Mouse (Mus musculus) brain, adult 2 months (tissue): ENCODE results near the gene Atmin.

Experiments
- DNase-seq: peaks from one replicate; pipeline ENCODE4 v3.0.0; 2011; ENCODE audit warnings: low read depth, low spot score

Gene Atmin

DNA sequence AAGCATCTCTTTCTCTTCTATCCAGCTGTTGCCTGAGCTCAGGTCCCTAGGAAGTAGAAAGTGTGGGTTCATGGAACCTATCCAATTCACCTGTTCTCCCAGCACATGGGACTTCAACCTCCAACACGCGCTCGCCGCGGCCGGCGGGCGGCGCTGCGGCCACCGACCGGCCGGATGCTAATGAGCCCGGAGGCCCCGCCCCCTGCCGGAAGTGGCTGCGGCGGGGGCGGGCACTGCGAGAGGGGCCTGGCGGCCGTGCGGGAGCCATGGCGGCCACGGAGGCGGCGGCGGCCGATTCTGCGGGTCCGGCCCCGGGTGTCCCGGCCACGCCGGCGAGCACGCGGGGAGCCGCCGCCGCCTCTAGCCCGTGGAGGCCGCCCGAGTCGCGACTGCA is at the start of gene Atmin:
TSS of gene Atmin (plus strand) at position 233 of the 394 bp plus-strand sequence.
- DNase-seq, result peak; percentile 92

DNA sequence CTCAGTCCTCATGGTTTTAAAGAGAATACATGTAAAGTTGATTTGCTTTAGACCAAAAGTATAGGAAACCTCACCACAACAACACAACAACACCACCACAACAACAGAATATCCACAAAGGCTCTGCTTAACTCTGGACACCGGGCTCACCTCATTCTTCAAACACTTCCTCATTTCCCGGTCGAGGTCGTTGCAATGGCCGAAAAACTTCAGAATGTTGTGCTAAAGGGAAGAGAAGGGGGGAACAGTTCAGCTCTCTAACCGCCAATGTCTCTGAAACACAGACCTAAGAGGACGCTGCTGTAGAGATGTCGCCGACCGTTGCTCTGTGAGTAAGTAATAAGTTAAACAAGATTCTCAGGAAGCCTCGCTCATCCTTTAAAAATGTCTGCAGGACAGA is 49.3 kb upstream of the Atmin start:
- no peak for DNase-seq

DNA sequence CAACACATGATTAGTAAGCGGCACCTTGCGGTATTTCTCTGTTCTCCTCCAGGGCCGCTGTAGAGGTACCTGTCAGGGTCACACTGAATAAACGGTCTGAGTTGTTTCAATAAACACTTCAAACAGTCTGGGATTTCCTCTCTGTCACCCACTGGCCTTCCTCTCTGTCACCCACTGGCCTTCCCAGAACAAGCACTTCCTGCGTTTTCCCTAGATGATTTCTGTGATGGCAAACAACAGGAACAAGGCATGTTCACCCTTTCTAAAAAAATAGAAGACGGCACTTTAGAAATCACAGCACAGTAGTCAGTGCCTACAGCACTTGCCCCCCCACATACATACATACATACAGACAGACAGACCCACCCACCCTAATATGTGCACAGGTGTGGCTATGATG is 47.7 kb upstream of the Atmin start:
- no peak for DNase-seq

DNA sequence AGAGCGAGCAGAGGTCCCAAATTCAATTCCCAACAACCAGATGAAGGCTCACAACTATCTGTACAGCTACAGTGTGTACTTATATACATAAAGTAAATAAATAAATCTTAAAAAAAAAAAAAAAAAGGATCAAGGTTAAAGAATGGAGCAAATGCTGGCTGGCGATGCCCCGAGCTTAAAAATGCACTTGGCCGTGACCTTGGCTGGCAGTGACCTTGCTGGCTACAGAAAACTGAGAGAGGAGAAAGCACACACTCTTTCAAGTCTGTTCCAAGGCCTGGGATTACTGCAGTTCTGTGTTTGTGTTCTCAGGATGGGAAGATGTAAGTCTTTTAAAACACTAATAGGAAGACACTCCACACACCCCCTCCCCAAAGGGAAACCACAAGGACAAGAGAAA is 38.5 kb upstream of the Atmin start:
- no peak for DNase-seq

DNA sequence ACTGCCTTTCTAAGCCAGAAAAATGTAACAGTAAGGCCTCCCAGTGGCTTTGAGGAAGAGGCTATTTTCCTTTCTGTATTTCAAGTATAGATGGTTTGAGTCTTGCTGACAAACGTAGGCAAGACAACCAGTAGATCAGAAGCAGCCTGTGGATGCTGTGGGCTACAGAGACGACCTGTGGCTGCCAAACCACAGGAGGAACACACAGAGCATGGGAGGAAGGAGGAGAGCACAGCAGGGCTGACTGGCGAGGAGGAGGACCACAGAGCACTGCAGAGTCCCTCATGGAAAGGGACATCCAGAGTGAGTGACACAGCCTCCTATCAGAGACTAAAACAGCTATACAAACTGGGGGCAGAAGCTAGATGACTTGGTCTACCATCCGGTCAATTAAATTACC is 37.9 kb upstream of the Atmin start:
- DNase-seq, result no peak

DNA sequence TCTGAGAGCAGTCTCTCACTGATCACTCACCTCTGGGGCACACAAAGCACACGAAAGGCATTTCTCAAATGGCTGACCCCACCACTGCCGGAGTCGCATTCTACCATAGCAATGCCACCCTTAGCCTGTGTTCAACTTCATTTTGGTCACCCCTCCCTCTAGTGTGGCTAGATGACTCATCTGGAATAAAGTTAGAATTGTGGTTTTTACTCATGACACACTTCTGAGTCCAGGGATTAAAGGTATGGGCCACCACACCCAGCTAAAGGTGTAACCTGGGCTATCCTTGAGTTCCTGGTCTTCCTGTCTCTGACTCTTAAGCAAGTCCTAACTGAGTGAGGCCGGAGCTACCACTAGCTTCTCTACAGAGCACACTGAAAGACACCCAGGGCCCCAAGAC is 37.4 kb upstream of the Atmin start:
- no peak for DNase-seq

DNA sequence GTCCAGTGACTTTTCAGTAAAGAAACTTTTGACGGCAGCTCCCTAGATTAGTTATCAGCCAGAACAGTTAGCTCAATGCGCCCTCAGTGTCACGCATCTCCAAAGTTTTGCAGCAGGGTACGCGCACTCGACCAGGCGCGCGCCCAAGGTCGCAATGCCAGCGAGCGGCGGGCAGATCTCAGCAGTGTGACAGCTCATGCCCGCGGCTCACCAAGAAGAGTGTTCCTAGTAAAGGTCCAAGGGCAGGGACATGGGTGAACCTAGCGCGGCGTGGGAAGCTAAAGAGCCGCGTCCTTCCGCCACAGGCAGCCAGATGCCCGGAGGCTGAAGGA is 22.2 kb upstream of the Atmin start:
- no peak for DNase-seq

DNA sequence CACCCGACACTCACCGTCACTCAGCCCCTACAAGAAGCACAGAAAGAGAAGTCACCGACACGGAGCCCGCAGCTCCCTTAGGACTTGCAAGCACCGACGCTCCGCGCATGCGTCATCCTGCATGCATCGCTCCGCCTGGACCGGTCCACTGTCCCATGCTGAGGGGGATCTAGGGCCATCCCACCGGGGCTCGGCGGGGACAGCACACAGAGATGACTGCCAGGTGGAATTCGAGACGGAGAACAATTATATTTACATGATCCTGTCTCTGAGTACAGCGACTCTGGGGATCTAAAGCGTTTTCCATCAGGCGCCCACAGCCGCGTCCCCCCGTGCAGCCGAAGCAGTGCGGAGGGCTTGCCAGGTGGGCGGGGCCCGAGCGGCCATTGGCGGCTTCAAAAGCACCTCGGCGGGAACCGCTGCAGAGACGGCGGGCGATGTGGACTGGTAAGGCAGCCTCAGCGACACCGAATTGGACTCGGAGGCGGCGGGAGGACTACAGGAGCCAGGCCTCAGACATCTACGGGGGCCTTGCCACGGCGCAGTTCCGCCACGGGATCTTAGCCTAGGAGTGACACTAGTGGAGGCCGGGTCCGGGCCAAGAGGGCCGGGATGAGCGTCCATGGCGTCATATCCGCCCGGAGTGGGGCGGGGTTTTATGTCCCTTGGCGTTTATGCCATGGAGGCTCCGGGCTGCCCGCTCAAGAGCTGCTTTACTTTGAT is 21.7 kb upstream of the Atmin start, which contains the start of the genes Cmc2 and Cenpn:
TSS of gene Cmc2 (minus strand) at position 119 of the 723 bp plus-strand sequence.
TSS of gene Cenpn (plus strand) at position 394 of the 723 bp plus-strand sequence.
- DNase-seq, result peak; percentile 99

DNA sequence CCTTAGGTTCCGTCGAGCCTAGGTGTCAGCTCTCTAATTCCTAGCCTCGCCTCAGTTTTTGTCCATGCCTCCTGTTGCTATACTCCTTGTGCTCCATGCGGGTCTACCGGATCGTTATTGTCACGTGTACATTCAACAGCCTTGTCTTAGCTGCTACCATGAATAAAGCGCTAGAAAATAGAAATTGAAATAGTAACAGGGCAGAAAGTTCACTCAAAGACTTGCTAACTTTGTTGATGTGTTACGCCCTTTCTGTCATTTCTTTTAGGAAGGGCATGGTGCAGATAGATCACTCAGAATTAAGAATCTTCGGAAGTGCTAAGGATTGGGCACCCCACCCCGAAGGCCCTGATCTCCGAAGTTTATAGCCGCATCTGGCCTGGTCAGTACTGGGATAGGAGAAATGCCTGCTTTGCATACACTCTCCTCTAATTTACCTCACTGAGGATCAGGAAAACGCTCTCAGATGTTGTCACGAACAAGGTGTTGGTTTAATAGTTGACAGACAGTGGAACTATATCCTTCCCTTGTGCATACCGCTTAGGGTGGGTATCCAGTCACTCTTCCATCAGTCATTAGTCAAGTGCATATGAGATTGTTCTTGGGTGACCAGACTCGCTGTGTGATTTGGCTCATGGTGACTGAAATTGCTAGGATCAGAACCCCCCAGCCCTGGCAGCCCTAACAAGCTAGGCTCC is 21.0 kb upstream of the Atmin start:
- no peak for DNase-seq

DNA sequence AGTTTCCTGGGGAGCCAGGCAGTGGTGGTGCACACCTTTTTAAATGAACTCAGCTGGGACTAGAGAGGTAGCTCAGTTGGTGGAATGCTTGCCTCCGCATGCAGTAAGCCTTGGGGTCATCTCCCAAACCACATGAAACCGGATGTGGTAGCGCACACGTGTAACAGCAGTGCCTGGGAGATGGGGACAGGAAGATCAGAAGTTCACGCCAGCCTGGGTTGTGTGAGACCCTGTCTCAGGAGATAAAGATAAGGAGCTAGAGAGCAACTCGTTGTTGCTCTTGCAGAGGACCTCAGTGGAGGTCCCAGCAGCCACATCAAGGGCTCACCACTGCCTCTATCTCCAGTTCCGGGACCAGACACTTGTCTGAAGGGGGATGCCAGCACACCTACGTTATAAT is 19.7 kb upstream of the Atmin start:
- DNase-seq, result no peak

DNA sequence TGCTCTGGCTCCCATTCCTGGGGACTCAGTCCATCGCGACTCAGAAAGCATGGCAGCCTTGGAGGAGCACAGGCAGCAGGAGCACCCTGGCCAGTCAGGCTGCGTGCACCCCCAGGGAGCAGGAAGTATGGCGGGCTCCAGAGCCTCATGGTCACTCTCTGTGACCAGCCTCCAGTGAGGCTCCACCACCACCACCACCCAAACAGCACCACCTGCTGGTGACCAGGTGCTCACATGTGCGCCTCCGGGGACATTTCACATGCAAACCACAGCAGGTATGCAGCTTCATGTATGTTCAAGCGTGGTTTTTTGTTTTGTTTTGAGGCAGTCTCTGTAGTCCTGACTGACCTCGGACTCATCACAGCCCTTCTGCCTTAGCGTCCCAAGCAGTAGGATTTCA is 15.3 kb upstream of the Atmin start:
- DNase-seq, result no peak

DNA sequence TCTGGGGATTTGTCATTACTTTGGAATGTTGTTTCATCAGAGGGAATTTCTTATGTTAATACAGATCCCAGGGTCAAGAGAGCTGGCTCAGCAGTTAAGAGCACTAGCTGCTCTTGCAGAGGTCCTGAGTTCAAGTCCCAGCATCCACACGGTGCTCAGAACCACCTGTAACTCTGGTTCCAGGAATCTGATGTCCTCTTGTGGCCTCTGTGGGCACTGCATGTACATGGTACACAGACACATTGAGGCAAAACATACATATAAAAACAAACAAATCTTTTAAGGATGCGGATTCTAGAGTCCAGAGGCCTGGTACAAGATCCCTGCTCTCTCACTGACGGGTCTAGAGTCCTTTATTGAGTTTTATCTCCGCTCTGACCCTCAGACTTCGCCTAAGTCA is 14.6 kb upstream of the Atmin start:
- DNase-seq, result no peak

DNA sequence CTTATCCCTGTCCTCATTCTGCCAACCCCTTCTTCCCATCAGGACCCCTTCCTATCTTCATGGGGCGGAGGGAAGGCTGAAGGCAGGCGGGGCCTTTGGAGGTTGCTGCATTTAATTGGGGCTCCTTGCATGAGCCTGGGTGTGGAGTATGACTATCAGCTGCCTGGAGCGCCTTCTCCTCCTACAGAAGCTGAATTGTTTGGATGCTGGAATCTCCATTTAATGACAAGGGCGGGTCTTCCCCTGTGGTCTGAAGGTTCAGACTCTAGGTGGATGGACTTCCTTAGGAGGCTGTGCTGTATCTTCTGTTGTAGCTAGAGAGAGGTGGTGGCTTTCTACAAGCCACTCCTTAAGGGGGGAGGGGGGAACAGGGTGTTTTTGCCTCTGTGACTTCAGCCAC is 8.2 kb upstream of the Atmin start:
- DNase-seq, result no peak

DNA sequence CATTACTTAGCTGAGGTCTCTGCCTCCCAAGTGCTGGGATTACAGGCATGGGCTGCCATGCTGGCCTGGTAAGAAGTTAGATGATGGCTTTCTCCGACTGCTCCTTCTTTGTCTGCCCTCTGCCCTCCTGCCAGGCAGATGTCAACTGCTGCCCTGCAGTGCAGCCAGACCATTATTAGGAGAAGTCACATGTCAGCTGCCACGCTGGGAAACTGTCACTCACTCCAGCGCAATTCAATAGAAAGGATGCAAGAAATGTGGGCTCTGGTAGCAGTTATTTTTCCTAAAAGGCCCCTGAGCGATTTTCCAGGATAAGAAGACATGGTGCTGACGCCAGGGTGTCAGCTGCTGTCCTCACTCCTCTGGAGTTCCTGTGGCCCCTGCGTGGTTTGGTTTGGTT is 7.7 kb upstream of the Atmin start:
- DNase-seq, result no peak

DNA sequence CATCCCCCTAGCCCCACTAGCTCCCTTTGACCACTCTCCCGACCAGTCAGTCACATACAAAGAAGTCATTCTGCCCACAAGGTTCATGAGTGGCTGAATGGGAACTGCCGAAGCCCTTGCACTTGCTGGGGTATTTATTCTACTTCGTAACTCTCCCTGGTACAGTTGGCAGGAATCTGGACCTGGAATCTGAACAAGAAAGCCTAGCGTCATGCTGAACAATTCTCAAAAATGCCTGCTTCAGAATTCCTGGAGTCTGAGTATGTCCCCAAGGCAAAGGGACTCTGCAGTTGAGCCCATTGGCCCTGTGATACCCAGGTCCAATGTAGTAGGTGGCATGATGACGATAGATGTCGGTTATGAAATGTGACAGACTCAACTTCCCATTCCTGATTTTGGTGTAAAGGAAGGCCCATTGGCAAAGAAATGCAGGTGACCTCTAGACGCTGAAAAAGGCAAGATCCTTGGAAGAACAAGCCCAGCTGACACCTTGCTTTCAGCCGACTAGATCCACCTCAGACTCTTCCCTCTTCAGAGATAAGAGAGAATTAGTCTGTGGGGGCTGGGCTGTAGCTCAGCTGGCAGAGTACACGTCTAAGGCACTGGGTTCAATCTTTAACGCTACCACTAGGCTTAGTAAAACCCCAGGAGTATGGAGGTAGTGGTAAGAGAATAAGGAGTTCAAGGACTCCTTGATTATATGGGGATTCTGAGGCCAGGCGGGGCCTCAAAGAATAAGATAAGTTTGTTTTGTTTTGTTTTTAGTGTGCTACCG is 722 bp upstream of the Atmin start:
- no peak for DNase-seq

DNA sequence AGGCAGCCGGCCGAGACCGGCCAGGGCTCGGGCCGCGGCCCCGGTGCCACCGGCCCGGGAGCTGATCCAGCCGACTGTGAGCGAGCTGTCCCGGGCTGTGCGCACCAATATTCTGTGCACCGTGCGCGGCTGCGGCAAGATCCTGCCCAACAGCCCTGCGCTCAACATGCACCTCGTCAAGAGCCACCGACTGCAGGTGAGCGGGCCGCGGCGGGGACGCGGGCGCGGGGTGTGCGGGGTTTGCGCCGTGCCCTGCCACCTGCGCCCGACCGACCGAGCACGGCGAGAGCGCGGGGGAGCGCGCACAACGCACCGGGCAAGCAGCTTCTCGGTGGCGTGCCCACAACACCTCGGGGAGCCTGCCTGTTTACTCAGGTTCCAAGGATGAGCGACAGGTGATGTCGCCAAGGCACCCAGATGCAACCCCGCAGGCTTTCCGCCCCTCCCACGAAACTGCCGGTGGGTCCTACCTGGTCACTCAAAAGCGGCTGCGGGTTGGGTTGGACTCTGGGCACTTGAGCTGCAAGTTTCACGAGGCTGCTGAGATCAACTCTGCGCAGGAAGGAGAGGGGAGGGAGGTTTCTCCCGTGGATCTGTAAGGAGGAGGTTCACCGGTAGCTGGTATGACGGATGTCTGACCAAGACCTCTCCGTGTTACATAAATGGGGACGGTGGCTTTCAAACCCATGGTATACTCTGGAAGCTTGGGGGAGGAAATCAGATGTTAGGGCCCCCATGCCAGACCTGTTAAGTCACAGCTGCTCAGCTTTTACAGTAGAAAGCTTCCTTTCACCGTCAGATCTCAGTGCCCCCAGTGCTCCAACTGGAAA is 577 bp downstream of the Atmin start:
- DNase-seq, result peak; percentile 73

DNA sequence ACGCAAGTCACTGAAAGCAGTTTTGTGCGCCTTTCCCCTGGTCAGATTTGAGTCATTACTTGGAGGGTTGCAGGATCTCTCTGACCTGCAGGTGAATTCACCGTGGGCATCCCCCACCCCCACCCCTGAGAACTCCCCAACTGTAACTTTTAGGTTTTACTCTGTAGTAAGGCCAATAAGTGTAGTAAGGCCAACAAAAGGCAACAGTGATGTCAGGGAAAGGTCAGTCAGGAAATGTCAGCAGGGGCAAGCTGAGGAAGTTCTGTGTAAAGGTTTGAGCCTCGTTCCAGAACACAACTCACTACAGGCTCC is 1.1 kb downstream of the Atmin start:
- no peak for DNase-seq

DNA sequence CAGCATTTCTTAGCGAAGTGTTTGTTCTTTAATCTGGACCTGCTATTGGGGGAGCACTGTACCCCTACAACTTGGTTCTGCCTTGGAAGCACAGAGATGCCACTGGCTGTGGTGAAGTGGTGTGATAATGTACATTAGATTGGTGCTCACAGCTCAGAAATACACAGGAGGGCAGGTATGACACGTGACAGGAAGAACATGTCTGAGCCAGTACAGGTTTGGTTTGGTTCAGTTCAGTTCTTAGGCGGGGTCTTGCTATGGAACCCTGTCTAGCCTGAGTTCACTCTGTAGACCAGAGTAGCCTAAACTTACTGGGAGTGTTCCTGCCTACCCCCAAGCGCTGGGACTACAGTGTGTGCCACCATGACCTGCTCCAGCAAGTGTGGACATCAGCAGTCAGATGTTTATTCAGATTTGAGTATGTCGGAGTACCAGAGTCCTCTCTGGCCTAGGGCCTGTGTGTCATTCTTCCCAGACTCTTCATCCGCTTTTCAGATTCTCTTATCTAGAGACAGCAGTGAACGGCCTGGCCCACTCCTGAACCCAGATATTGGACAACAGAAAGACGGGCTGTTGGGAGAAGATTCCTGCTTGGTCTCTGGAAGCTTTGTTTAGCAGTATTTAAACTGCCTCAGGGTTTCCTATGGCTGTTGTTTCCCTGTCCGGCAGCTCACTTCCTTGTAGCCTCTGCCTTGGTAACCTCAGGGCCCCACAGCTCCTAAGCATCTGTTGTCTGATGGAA is 2.1 kb downstream of the Atmin start:
- no peak for DNase-seq

DNA sequence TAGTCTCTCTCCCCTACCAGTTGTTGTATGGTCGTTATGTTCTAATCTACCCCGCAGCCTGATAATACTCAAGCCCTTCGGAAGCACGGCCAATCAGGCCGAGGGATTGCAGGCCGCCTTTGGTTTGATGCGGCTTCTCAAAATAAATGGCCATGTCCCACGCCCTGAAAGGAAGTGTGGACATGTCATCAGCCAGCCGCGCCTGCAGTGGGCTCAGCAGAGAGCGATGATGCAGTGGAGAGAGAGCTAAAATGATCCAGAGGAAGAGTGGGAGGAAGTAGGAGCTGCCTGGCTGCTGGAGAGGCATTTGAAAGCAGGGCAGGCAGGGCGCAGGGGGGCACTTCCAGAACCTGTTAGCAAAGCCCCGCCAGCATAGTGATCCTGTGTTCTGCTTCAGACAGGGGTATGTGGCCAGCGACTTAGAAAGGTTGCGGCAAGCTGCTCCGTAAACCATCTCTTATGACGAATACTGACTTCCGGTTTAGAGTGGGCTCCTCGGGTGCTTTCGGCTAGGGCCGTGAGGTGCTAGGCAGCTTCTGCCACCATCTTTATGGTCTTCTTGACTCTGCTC is 3.2 kb downstream of the Atmin start:
- DNase-seq, result peak; percentile 83

DNA sequence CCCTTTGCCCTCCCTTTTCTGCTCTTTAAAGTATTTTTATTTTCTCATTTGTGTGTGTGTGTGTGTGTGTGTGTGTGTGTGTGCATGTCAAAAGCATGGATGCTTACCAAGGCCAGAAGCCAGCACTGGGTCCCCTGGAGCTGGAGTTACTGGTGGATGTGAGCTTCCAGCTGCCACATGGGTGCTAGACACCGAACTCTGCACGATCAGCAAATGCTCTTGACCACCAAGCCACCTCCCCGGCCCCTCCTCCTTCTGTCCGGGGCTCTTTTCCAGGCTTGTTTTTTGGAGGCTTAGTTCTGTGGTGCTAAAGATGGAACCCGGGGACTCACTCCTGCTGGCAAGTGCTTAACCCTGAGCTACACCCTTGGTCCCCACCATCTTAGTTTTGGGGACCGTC is 3.7 kb downstream of the Atmin start:
- DNase-seq, result peak; percentile 24

DNA sequence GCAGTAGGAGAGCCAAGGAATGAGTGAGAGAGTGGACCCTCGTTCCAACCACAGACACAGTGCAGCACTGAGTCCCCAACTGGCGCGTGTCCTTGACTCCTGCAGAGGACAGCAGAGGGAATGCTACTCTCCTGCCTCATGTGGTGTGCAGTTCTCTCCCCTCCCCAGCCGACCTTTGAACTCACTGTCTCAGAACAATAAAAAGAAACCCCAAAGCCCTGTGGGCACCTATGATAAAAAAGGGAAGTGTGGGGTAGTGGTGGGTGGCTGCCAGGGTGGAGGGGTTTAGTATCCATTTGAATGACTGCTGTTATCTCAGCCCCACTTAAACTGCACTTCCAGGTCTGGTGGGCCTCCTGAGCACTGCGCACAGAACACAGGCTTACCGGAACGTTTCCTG is 4.4 kb downstream of the Atmin start:
- DNase-seq, result no peak
